Mouse (Mus musculus) heart, adult 9 months (tissue): ENCODE data around the gene Ace3.
"Not testable (repeated sequence)": the region's sequence is repeated elsewhere in the genome, so short reads cannot be mapped to it uniquely, and the experiment has no call there.

Source experiments
- DNase-seq, 2 experiments: peaks; one replicate each; pipeline ENCODE4 v3.0.0; 2022; ENCODE audit warnings: low spot score in 2 of 2

The Ace3 gene

GRCm38 (mm10) chr11:105978634-105979033 lies 15.8 kb upstream of the Ace3 start:
- no peak for DNase-seq

GRCm38 (mm10) chr11:105984452-105984851 lies 10.0 kb upstream of the Ace3 start:
- DNase-seq: no peak

GRCm38 (mm10) chr11:105987446-105987845 lies 7.0 kb upstream of the Ace3 start:
- DNase-seq: no peak

DNA sequence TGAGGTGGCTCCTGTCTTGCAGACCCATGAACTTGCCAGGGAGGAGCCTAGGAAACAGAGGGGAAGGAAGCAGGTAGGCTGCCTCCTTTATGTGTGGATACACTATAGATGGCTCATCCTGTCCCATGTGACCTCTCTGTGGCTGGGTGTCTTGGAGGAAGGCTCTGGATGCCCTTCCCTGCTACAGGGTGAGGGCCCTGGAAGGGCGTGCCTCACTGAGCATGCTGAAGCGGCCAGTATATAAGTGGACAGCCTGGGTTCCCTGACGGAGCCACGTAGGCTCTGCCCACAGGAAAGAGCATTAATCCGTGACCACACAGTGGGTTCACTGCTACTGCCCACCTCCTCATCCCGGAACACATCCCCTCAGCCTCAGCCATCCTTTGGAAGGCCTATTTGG lies 5.0 kb upstream of the Ace3 start:
- DNase-seq: no peak

DNA sequence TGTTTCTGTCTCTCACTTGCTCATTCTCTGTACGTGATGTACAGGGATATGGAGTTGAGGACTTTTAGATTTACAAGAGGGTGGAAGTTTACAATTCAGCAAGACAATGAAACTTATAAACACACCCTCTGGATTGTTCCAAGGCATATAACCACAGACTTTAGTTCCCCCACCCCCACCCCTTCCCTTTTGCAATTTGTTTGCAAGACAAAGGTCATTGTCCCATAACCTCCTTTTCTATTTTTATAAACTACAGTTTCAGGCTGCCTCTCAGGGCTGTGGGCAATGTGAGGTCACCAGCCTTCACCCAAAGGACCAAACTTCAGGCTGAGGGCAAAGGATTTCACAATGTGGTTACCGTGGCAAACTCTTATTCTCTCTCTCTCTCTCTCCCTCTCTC lies 4.2 kb upstream of the Ace3 start:
- no peak for DNase-seq

GRCm38 (mm10) chr11:106000062-106000461 lies 5.6 kb downstream of the Ace3 start:
- no peak for DNase-seq

- no peak for DNase-seq
Observed at GRCm38 (mm10) chr11:106001718-106002117, 7.2 kb downstream of the Ace3 start.

DNA sequence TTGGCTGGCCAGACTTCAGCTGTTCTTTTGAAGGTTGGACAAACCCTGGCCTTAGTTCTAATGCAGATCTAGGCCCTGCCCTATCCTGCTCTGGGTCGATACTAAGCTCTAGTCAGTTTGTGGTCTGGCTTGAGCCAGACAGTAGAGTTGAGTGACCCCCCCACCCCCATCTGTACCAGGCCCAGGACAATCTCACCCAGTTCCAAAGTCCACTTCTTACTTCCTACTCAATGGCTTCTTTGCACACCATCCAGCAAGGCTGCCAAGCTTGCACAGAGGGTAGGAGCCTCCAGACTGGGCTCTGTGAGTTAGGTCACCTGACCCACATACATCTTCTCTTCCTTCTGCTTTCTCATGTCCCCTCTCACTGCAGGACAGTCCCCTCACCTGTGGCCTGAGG lies 10.1 kb downstream of the Ace3 start:
- no peak for DNase-seq

GRCm38 (mm10) chr11:106005970-106006369 lies 11.5 kb downstream of the Ace3 start:
- no peak for DNase-seq

DNA sequence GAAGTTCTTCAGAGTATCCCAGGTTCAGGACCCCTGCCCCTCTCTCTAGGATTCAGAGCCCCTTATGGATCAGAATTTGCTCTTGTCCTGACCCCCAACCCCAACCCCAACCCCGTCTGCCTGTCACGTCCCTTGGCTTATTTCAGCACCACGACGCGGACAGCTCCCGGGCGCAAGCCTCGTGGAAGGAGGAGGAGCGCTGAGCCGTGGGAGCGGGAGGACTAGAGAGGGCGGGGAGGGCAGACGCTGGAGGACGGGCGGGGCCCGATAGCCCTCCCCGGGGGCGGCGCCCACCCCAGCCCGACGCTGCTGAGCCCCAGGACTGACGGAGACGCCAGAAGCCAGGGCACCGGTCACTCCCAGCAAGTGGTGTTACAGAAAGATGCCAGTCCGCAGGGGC lies 13.3 kb downstream of the Ace3 start, which contains the start of gene Kcnh6:
Kcnh6 (plus strand) TSS at position 304 of the 400 bp plus-strand sequence.
- peak in 1 of 2 experiments; percentile 20 for DNase-seq

GRCm38 (mm10) chr11:106012711-106013110 lies 18.2 kb downstream of the Ace3 start:
- DNase-seq: no peak

- DNase-seq: peak; percentile 27 to 44
Observed at GRCm38 (mm10) chr11:106013556-106014225, 19.2 kb downstream of the Ace3 start.

DNA sequence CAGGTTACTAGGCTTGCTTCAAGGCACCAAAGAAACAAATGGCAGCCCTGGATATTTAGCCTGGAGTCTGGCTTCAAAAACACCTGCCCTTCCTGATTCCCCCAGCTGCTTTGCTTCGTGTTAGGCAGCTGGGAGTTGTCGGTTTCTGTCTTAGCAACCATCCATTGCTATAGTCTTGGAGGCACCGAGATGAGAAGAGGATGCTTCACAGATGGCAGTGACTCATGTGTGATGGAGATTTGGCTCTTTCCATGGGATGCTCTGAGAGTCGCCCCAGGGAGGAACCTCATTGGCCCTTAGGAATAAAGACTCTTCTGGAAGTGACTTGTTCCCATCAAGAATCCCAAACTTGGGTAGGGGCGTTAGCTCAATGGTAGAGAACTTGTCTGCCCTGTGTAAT lies 22.0 kb downstream of the Ace3 start:
- DNase-seq: no peak

- no peak for DNase-seq
Observed at GRCm38 (mm10) chr11:106020051-106020763, 25.7 kb downstream of the Ace3 start.

- no peak for DNase-seq
Observed at GRCm38 (mm10) chr11:106025774-106026173, 31.3 kb downstream of the Ace3 start.

DNA sequence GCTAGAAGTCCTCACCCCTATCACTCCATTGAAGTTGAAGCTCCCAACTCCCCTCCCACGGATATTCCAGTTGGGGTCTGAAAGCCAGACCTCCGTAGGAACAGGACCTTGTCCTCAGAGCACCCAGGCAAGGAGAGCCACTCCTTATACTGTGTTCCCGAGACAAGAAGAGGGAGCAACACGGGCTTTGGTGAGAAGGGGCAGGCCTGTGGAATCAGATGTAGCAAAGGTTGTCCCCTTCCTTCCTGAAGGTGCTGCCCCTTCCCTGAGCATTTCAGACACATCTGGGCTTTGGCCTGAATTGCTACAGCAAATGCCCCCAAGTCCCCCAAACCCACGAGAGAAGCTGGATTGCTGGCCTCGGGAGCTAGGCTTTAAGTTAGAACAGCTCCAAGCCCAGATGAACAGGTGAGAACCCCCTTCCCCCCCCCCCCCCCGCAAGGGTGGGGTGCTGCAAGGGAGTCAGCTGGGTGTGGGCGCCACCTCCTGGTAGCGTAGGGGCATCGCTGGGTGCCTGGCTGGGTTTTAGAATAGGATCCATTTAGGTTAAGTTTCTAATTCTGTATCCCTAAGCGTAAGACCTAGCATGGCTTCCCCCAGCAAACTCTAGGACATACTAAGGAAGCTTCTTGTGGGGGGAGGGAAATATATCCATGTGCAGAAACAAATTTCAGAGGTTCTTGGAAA lies 32.1 kb downstream of the Ace3 start:
- peak; percentile 39 to 51 for DNase-seq

- DNase-seq: no peak
Observed at GRCm38 (mm10) chr11:106027607-106028006, 33.1 kb downstream of the Ace3 start.

DNA sequence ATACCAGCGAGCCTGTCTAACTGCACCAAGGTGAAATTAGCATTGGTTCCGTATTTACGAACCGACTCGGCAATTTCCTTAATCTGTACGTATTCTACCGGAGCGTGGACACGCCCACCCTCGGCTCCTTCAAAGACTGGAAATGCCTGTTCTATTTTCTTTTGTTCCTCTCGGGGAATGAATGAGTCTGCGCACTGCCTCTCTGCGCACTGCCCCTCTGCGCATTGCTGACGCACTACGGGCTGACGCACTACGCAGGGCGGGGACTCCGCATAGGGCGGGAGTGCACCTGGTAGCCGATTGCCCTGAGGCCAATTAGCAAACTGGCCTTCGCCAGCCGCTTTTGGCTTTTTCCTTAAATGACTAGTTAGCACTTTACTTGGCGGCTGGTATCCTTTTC lies 37.6 kb downstream of the Ace3 start:
- not testable (repeated sequence) for DNase-seq

- peak; percentile 39 to 41 for DNase-seq
Observed at GRCm38 (mm10) chr11:106033491-106033919, 39.0 kb downstream of the Ace3 start.

- DNase-seq: no peak
Observed at GRCm38 (mm10) chr11:106034986-106035385, 40.5 kb downstream of the Ace3 start.

DNA sequence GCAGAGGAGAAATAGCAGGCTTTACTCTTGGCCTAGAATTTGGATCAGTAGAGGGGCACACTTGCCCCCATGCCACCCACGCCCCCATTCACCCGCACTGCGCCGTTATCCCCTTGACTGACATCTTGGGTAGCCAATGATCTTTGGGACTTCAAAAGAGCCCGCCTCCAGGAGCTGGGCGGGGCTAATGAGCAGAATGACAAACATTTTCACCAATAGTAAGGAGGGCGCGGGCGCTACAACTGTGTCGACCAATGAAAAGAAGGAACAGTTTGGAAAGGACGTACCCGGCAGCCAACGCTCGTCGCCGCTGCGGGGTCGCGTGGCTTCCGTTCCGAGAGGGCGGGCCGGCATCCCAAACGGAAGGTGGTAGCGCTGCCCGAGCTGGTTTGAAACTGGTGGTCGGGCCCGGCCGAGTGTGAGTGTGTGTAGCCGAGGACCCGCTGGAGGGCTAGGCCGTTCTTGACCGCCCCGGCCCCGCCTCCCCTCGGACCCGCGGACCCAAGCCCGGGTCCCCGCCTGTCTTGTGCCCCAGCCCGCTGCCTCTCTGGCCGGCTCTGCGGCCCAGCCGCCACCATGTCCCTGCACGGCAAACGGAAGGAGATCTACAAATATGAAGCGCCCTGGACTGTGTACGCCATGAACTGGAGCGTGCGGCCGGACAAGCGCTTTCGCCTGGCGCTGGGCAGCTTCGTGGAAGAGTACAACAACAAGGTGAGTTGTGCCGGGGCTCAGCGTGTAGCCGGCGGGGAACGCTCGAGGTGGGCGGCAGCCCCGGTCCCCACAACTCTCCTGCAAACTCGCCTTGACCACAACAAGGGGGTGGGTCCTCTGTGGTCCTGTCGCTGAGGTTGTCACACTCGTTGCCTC lies 42.3 kb downstream of the Ace3 start, which contains the start of gene Dcaf7:
Dcaf7 (plus strand) TSS at position 325 of the 870 bp plus-strand sequence.
- DNase-seq: peak; percentile 98

DNA sequence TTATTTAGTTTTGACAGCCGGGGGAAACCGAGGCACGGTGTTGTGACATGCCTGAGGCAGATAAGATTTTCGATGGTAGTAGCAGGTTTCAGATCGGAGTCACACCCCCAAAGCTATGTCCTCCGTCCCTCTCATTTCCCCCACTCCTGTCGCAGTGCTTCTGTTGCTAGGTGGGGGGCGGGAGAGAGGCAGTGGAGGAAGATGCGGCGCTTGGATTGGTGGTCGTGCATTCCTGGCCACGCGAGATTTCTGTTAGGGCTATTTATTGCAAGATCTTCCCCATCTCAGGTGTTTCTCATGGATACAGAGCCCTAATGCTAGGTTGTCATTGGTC lies 42.9 kb downstream of the Ace3 start:
- no peak for DNase-seq
